Comparison of ENCODE assay signal across 9 mouse cellular contexts in the genomic region with DNA sequence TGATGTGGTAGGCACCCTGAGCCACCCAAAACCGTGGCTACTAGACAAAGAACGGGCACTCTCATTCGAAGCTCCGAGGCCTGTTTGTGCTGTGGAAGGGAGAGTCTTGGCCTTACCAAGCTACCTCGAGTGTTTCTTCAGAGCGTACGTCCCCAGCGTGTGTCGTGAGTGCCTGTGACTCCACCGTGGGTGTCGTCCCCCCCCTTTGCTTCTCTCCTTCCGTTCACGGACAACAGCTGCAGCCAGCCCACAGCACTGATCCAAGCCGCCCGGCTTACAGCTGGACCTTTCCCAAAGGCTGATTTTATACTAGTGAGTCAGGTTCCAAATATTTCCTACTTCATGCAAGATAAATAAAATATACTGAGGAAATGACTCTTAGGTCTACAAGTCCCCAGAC.
DNase-seq lines count a peak whose midpoint lies in the region; ATAC-seq and TF ChIP-seq lines count a peak whose summit lies in the region.
"Had no signal": no experiment of that assay in that cellular context is flagged by ENCODE, and none has a peak within 500 bp of the region (broad histone marks: within the 10 kb centered on the region; RNA-seq: fewer than 3 reads in every experiment).

No protein-coding gene starts in this region.

- no peaks in the 10 kb centered on the region for H3K4me1 ChIP-seq in kidney, adult 2 months (ENCODE audit: control insufficient read depth, insufficient read depth, low read length)

- H3K27ac ChIP-seq in kidney, adult 2 months (ENCODE audit: insufficient read depth, low read depth, low read length), result no peak overlapping the region
- H3K27ac ChIP-seq: liver, embryonic 14.5 days had no signal

- DNase-seq in kidney, adult 2 months, result peak; percentile 11
- no peak for DNase-seq in kidney, adult 9 months
- DNase-seq in brain, embryonic 14.5 days (ENCODE audit: low read depth), result peak; percentile 12
- DNase-seq in heart, adult 9 months (ENCODE audit: low spot score in 2 of 2), result peak; percentile 49 to 65
- DNase-seq in lung, postnatal 14 days, result peak; percentile 22
- no peak for DNase-seq in cerebellum, adult 8-10 months

- H3K27me3 ChIP-seq in kidney, adult 2 months (replicated peaks; ENCODE audit: control insufficient read depth, insufficient read depth, low read length), result no peaks in the 10 kb centered on the region

- WGBS in kidney, adult 2 months, result 66% methylated on average over 15 of the region's 15 CpGs

- no peak for ATAC-seq in monocyte, adult 5-6 weeks (replicated peaks; ENCODE audit: insufficient number of reproducible peaks, low FRiP score, low TSS enrichment, poor library complexity, severe bottlenecking)
- ATAC-seq in granulocyte monocyte progenitor cell, adult 5-6 weeks (replicated peaks; ENCODE audit: poor library complexity, severe bottlenecking), result no peak

- no peaks in the 10 kb centered on the region for H3K36me3 ChIP-seq in kidney, adult 2 months (ENCODE audit: control insufficient read depth, insufficient read depth, low read length)

- H3K4me3 ChIP-seq in kidney, adult 2 months (ENCODE audit: insufficient read depth, low read depth, low read length), result no peak overlapping the region

- no peak for TF ChIP-seq POLR2A in kidney, adult 2 months (IDR thresholded peaks at IDR 0.05; ENCODE audit: low read depth, low read length)
- TF ChIP-seq POLR2A in brain, embryonic 14.5 days (IDR thresholded peaks at IDR 0.05; ENCODE audit: borderline replicate concordance, extremely low read depth, insufficient read depth, insufficient read length, poor library complexity, severe bottlenecking), result no peak

- no peak for TF ChIP-seq CTCF in kidney, adult 2 months (conservative IDR thresholded peaks at IDR 0.05; ENCODE audit: insufficient read depth, insufficient read length, low read depth, low read length)
- TF ChIP-seq CTCF in brain, embryonic 14.5 days (IDR thresholded peaks at IDR 0.05; ENCODE audit: borderline replicate concordance, extremely low read depth, insufficient read depth, insufficient read length), result no peak

Comparison
In these comparisons a context has a peak if more than half of its experiments do, and no peak if none do; other contexts are left out.
1. DNase-seq: peak in kidney, adult 2 months (single experiment), brain, embryonic 14.5 days (single experiment), heart, adult 9 months (2 of 2) and lung, postnatal 14 days (single experiment); none in kidney, adult 9 months (single experiment) and cerebellum, adult 8-10 months (single experiment).